Mouse (Mus musculus): ENCODE measurements around the gene Abhd14a.

- no peak for TF ChIP-seq CTCF (IDR thresholded peaks at IDR 0.05; ENCODE audit: low read depth)
- TF ChIP-seq EP300 (IDR thresholded peaks at IDR 0.05; ENCODE audit: low read depth), result no peak
Observed at GRCm38 (mm10) chr9:106467746-106468145, 20.3 kb upstream of the Abhd14a start.

Data from liver, postnatal 0 days (tissue).